Mouse (Mus musculus): ENCODE measurements around the gene Opcml.

DNA sequence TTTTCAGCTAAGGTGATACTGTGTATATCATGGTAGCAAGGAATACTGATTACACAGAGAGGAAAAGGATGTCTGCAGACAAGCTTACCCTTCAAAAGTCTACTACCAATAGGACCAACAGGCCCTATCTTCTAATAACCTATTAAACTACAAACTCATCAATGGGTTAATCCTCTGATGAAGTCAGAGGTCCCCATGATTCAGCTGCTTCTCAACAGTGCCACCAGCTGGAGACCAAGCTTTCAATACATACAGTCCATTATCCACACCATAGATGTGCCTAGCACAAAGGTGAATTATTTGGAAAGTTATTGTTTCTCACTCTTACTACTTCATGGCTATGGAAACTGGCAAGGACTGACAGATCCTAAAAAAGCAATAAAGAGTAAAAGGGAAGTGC, 538.9 kb downstream of the Opcml start:
- TF ChIP-seq CTCF (IDR thresholded peaks at IDR 0.05; ENCODE audit: low read depth, low read length) (no peak), EP300 (IDR thresholded peaks at IDR 0.05; ENCODE audit: insufficient read depth, low read depth, low read length) (no peak)

All from ES-Bruce4 (cell line).